Mouse (Mus musculus): ENCODE measurements at regions not wholly inside any gene's neighbourhood (a gene's known extent, or its start where the extent isn't known, plus 50 kb on each side); places are given as distances from the start of the nearest gene placed in this dataset.

DNA sequence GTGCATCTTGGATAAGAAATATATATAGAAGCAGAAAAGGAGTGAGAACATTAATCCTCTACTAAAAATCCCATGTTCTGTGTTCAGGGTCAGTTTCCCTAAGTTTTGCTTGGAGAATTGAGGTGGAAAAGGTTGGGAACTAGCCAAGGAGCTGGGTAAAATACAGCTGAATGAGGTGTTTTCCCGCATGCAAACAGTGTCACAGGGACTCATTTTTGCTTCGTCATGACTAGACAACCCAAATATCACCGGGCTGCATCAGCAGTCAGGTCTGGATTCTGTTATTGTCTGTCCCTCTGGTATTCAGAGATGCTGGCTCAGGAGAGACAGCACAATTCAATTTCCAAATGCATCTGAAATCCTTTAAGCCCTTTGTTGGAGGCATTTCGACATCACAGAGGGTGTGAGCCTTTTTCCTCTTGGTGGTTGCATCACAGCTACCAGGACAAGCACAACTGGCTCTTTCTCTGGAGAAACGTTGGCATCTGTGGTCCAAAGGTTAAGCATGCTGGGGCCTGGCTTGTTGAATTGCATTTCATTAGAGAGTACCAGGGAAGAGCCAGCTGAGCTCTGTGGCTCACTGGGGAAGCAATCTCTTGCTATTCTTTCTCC lies 59.6 kb upstream of the Sesn3 start:
- no peak overlapping the region for H3K4me3 ChIP-seq (ENCODE audit: insufficient read depth, low read length)
- H3K4me1 ChIP-seq (ENCODE audit: control insufficient read depth, insufficient read depth, low read length), result no peaks in the 10 kb centered on the region
- TF ChIP-seq POLR2A (IDR thresholded peaks at IDR 0.05; ENCODE audit: extremely low read depth, insufficient read depth, low read length), result no peak
- TF ChIP-seq CTCF (IDR thresholded peaks at IDR 0.05; ENCODE audit: extremely low read depth, insufficient read depth, low read length), result no peak
- no peak overlapping the region for H3K27ac ChIP-seq (ENCODE audit: insufficient read depth, low read length)

DNA sequence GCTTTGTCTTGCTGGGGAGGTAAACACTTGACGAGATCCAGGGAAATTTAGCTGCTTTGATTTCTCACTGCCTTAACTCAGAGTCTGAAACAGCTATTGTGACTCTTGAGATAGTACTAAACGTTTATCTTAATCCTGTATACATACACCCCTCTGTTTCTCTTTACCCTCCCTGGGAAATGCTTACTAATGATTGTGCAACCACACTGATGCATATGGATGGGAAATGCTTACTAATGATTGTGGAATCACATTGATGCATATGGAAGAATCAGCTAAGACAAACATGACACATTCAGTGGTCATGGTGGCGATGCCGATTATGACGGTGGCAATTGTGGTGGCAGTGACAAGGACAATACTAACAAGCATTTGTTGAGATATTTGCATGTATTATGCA lies 58.9 kb upstream of the Sesn3 start:
- Histone ChIP-seq H3K4me1 (ENCODE audit: control insufficient read depth, insufficient read depth, low read length) (no peaks in the 10 kb centered on the region), H3K4me3 (ENCODE audit: insufficient read depth, low read length) (no peak overlapping the region), H3K27ac (ENCODE audit: insufficient read depth, low read length) (no peak overlapping the region)
- TF ChIP-seq POLR2A (IDR thresholded peaks at IDR 0.05; ENCODE audit: extremely low read depth, insufficient read depth, low read length), result no peak

DNA sequence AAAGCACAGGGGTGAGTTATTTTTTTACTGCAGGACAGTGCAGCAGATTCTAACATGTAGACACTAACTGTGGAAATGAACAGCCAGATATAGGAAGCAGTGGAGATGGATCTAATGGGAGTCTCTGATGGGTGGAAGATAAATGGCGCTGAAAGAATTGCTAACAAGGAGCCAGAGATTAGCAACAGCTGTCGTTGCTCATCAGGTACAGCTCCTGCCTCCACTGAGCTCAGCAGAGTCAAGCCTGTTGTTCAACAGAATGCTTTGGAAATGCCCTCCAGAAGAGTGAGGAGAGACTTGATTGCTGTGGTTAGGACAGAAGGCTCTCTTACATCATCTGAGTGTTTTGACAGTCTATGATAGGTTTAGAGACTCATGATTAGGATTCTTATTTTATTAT lies 51.9 kb upstream of the Sesn3 start:
- no peak overlapping the region for H3K4me3 ChIP-seq (ENCODE audit: insufficient read depth, low read length)
- no peak for TF ChIP-seq POLR2A (IDR thresholded peaks at IDR 0.05; ENCODE audit: extremely low read depth, insufficient read depth, low read length)
- no peak for TF ChIP-seq CTCF (IDR thresholded peaks at IDR 0.05; ENCODE audit: extremely low read depth, insufficient read depth, low read length)
- no peaks in the 10 kb centered on the region for H3K4me1 ChIP-seq (ENCODE audit: control insufficient read depth, insufficient read depth, low read length)
- H3K27ac ChIP-seq (ENCODE audit: insufficient read depth, low read length), result no peak overlapping the region
